Mouse (Mus musculus) frontal cortex, postnatal 10 days (tissue): ENCODE results near the gene Prkaca.
"Not testable (repeated sequence)": the region's sequence is repeated elsewhere in the genome, so short reads cannot be mapped to it uniquely, and the experiment has no call there.

Experiments
- DNase-seq, 2 experiments: peaks; one replicate each; pipeline ENCODE4 v3.0.0; 2022; ENCODE audit warnings: low spot score in 2 of 2, mixed read lengths in 1 of 2

Gene Prkaca

GRCm38 (mm10) chr8:83974521-83974920 is 1.7 kb downstream of the Prkaca start:
- no peak for DNase-seq

DNA sequence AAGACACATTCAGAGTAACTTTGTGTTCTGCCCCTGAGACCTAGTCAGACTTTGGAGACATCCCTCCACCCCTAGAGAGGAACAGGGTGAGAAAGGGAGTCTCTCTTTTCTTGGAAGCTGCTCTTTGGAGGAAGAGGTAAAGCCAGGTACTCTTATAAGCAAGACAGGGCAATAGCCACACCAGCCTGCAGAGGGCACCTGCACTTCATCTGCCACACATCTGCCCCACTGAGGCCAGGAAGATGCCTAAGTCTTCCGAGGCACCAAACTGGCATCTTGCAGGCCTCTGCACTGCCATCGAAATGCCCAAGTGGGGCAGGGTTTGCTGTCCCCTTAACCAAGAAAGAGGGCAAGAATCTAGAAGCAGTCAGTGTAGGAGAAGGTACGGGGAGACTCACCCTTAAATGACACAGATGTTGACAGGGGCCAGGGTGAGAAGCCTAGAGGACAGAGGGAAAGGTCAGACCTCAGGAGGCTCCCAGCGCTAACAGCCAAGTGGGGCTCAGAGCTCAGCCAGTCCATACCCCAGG is 3.4 kb downstream of the Prkaca start:
- no peak for DNase-seq

DNA sequence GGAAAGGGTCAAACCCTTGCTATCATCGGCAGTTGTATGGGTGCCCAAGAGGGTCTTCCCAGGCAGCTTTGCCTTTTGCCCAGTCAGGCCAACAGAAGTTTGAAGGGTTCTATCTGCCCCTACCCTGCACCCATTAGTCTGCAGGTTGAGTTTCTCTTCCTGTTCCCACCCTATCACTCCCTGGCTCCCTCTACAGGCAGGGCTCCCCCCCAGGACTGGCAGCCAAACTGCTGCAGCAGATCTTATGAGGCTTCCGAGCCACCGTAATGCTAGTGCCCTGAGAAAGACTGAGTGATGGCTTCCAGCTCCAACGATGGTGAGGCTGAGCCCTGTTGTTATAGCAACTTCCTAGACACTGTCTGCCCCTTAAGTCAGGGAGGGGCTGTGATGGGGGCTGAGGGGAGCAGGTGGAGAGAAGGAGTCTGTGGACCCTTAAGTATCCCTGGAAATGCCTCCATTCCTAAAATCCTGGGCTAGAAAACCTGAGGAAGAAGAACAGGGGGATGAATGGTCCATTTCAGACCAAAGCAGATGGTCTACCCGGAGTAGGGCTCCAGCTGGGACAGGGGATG is 4.1 kb downstream of the Prkaca start:
- DNase-seq = no peak

DNA sequence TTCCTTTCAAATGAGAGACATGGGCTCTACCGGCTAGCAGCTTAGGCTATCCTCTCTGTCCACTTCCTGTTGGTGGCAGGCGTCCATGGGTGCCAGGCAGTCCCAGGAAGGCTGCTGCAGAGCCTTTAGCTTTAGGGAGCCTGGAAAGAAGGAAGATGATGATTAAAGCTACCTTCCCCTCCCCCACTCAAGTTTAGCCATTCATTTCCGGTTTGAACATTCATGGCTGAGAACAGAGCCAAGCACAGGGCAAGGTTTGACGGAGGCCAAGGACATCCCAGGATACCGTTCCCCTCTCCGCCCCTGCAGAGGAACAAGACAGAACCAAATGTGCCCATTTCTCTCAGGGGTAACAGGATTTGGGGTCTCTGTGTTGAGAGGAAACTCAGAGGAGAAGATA is 4.9 kb downstream of the Prkaca start:
- no peak for DNase-seq

DNA sequence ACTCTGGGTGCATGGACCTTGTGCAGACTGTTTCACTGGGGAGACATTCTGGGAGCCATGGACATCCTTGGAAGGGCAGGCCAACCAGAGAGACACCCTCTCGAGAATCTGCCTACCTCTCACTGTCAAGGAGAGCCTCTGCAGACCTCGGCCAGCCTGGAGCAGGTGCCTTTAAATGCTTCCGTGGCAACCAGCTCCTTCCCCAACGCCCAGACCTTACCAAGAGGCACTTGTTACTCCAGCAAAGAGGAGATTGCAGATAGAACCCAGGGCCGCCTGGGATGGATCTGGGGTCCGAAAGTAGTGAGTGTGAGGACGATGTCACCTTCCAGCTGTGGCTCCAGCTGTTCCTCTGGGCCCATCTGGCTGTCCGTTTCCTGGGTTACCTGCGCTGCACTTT is 5.4 kb downstream of the Prkaca start:
- no peak for DNase-seq

DNA sequence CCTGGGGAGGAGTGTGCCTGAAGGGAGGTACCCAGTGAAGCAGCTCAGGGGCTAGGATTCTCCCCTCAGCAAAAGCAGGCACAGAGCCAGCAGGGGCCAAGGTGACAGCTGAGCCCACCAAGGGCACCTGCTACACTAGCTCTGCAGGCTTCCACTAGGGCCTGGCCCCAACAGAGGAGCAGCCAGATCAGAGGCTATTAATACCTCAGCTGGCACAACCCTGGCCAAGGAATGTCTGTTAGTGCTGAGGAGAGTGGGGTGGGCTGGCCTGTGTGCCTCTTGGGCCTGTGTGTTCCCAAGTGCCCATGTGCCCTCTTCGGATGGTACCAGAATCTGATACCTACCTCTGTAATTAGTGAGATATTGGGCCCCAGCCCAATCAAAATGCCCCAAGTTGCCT is 7.5 kb downstream of the Prkaca start:
- DNase-seq = no peak

GRCm38 (mm10) chr8:83980845-83981244 is 8.1 kb downstream of the Prkaca start:
- no peak for DNase-seq

- no peak for DNase-seq
Observed at GRCm38 (mm10) chr8:83981533-83981932, 8.7 kb downstream of the Prkaca start.

- no peak for DNase-seq
Observed at GRCm38 (mm10) chr8:83982449-83982848, 9.7 kb downstream of the Prkaca start.

DNA sequence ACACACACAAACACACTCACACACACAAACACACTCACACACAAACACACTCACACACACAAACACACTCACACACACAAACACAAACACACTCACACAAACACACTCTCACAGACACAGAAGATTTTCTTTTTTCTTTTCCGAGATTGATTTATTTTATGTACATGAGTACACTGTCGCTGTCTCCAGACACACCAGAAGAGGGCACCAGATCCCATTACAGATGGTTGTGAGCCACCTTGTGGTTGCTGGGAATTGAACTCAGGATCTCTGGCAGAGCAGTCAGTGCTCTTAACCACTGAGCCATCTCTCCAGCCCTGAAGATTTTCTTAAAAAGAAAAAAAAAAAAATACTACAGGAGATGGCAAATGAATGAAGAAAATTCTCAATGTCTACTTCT is 10.4 kb downstream of the Prkaca start:
- DNase-seq = not testable (repeated sequence)

DNA sequence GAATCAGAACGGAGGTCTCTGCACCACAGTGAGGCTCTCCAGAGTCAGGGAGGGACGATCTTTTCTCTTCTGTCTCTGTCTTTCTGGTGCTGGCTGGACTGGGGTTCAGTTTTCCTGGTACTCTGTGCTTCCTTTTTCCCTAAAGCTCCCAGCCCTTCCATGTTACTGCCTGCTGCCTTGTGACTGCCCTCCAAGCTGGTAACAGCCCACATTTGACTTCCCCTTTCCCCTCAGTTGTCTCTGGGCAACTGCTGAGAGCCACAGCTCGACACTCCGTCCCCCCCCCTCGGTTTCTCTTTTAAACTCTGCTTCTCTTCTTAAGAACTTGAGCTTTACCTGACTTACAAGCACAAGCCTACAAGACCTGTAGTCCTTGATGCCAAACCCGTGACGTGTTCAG is 16.4 kb downstream of the Prkaca start:
- DNase-seq = no peak

DNA sequence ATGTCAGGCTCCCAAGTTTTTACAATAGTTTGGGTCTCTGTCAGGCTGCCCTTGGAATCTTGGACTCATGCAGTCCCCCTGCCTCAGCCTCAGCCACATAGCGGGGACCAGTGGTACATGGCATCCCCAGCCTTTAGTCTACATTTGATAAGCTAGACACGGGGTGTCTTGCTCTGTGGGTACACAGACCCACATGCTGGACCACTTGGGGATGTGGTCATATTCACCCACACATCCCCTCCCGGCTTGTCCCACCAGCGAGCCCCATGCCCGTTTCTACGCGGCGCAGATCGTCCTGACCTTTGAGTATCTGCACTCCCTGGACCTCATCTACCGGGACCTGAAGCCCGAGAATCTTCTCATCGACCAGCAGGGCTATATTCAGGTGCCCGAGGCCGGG is 17.4 kb downstream of the Prkaca start:
- DNase-seq = no peak

DNA sequence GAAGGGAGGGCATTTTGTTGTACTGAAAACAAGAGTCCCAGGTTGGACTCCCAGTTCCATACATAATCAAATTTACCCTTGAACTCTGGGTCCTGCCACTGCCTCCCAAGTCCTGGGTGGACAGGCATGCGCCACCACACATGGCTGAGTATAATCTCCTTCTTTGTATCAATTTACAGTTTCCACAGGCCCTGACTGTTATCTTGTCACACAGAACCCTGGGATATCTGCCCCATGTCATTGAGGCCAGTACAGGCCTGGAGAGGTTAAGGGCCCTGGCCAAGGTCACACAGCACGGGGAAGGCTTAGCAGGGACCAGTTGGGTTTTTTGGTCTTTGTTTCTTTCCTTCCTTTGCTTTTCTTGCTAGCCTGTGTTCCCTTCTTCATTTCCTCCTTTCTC is 19.7 kb downstream of the Prkaca start:
- no peak for DNase-seq

DNA sequence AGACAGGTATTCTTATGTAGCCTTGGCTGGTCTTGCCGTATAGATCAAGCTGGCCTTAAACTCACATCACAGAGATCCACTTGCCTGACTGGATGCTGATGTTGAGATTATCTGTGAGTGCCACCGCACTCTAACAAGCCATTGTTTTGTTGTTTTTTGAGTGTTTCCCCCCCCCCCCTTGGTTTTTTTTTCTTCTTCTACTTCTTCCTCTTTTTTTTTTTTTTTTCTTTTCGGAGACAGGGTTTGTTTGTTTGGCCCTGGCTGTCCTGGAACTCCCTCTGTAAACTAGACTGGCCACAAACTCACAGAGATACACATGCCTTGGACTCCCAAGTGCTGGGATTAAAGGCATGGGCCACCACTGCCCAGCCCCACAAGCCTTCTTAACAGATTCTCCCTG is 21.2 kb downstream of the Prkaca start:
- DNase-seq = no peak

DNA sequence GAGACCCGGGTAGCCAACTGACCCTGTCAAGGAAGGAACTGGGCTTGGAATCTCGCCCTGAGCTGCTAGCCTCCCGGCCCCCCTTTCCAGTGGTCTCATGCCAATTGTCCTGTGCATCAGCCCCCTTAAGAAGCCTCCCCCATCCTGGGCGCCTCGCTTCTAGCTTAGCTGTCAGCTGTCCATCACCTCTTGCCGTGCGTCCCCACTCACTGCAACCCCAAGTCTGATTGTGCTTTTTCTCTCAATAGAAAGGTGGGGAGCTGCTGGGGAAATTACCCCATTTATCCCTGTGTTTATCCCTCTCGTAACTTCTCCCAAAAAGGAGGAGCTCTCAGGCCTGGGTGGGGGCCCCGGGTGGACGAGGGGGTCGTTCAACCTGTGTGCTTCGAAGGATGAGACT is 23.2 kb downstream of the Prkaca start:
- no peak for DNase-seq

- peak; percentile 71 to 80 for DNase-seq
Observed at GRCm38 (mm10) chr8:83996567-83997505, 24.0 kb downstream of the Prkaca start.

GRCm38 (mm10) chr8:83997511-83998141 is 24.8 kb downstream of the Prkaca start, which contains the start of gene Samd1:
Gene Samd1 (plus strand): TSS chr8:83997672.
- DNase-seq = peak in 1 of 2 experiments; percentile 65

DNA sequence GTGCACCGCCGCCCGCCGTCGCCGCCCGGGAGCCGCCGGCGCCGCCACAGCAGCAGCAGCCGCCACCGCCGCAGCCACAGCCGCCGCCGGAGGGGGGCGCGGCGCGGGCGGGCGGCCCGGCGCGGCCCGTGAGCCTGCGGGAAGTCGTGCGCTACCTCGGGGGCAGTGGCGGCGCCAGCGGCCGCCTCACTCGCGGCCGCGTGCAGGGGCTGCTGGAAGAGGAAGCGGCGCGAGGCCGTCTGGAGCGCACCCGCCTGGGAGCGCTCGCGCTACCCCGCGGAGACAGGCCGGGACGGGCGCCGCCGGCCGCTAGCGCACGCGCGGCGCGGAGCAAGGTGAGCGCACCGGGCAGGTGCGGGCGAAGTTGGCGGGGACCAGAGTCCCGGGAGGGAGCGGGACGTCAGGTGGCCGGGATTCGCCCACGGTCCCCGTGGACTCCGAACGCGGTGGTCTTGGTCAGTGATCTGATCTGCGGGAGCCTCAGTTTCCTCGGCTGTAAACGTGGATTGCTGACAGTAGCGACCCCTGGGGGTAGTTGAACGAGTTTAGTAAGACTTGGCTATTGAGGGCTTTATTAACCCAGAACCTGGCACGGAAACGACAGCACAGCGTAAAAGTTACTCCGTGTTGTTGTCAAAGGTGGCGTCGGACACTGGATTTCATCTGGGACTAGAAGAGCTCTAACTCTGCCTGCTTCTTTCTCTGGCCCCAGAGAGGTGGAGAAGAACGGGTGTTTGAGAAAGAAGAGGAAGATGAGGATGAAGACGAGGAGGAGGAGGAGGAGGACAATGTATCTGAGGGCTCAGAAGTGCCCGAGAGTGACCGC is 25.7 kb downstream of the Prkaca start:
- peak in 1 of 2 experiments; percentile 64 for DNase-seq

DNA sequence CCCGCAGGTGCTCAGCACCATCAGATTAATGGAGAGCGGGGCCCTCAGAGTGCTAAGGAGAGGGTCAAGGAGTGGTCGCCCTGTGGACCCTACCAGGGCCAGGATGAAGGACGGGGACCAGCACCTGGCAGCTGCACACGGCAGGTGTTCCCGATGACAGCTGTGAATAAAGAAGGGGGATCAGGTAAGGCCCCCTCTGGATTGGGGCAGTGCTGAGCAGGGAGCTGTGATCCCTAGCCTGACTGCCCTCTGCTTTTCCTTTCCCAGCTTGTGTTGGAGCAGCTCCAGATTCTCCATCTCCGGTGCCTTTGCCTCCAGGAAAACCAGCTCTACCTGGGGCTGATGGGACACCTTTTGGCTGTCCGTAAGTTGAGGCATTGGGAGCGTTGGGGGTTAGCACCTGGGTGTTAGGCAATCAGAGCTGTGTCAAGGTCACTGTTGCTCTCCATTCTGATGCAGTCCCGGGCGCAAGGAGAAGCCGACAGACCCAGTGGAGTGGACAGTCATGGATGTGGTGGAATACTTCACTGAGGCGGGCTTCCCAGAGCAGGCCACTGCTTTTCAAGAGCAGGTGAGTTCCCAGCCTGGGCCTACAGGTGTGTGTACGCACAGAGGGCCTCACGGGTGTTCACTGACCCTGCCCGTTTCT is 26.4 kb downstream of the Prkaca start:
- DNase-seq = no peak

DNA sequence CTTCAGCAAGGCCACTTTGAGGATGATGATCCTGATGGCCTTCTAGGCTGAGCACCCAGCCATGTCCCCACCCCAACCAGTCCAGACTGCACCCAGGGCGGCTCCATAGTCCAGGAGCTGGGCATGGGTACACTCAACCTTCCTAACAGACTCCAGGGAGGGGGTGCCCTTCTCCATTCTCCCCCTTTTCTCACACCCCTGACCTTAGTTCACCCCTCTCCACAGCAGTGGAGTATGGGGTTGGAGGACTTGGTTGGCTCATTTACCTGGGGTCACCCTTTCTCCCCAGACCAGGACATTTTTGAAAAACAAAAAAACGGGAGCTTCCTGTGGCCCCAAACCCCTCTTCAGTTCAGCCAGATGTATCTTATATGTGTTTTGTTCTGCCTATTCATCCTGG is 27.0 kb downstream of the Prkaca start:
- DNase-seq = no peak
